Mouse (Mus musculus): ENCODE results near the gene Treml4. TPM values are rescaled to one million over a fixed set of nuclear protein-coding genes. Genes with fewer than 3 reads are reported as not detected.

Gene Treml4
- polyA plus RNA-seq, 1 experiment from 2014 or later = 0.20 TPM

DNA sequence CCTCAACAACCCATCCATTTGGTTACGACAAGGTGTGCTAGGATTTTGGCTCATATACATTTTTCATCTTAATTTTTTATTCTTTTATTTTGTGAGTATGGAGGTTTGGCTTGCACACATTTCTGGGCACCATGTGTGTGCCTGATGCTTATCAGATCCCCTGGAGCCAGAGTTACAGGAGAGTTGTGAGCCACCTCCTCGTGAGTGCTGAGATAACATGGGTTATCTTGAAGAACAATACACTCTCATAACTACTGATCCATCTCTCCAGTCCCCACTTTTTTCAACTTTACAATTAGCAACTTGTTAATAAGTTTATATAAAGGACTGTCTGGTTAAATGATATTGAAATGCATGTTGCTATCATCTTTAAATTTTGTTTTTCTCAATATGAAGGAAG, 57.2 kb downstream of the Treml4 start:
- no peaks in the 10 kb centered on the region for H3K4me1 ChIP-seq
- no peak overlapping the region for H3K27ac ChIP-seq (replicated peaks)
- WGBS = 85% methylated on average over 2 of the region's 2 CpGs
- H3K36me3 ChIP-seq = no peaks in the 10 kb centered on the region
- H3K4me3 ChIP-seq = no peak overlapping the region
- H3K27me3 ChIP-seq (ENCODE audit: low read depth, poor library complexity, severe bottlenecking) = no peaks in the 10 kb centered on the region
- H3K9me3 ChIP-seq (replicated peaks) = no peaks in the 10 kb centered on the region
- DNase-seq (ENCODE audit: low spot score) = no peak

DNA sequence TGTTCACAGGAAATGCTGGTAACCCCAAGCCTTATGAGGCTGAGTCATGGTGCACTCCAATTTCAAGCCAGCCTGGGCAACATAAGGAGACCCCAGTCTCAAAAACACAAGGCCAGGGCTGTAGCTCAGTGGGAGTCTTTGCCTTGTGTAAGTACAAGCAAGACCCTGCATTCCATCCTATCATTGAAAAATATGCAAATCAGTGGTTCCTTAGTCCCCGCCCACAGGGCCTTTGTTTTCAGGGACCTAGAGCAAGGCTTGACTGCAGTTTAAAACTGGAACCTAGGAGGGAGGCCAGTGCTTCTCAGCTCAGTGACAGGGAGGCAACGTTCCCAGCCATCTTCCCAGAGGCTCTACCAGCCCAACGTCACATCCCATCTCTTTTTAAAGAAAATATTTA, 59.1 kb downstream of the Treml4 start:
- no peaks in the 10 kb centered on the region for H3K27me3 ChIP-seq (ENCODE audit: low read depth, poor library complexity, severe bottlenecking)
- no peaks in the 10 kb centered on the region for H3K9me3 ChIP-seq (replicated peaks)
- H3K4me1 ChIP-seq = no peaks in the 10 kb centered on the region; the same call in 1 of the 2 replicates
- no peak for DNase-seq (ENCODE audit: low spot score)
- H3K27ac ChIP-seq (replicated peaks) = no peak overlapping the region
- H3K36me3 ChIP-seq = no peaks in the 10 kb centered on the region
- 73% methylated on average over 3 of the region's 3 CpGs for WGBS
- H3K4me3 ChIP-seq = no peak overlapping the region

DNA sequence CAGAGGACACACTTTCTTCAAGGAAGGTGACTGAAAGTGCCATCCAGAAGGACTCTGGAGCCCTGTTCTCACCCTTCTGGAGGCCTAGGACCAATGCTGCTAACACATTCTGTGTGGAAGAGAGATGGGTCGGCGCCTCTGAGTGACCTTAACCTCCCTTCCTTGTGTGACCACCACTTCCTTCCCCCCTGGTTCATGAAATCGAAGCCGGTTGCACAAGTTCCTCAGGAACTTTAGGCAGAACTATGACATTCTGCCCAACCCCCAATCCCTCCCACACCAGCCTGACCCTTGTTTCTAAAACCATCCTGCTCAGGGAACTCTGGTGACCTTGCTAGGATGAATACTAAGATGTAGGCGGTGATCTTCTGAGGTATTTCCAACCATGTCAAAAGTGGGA, 60.2 kb downstream of the Treml4 start:
- Histone ChIP-seq H3K36me3 (no peaks in the 10 kb centered on the region), H3K27me3 (ENCODE audit: low read depth, poor library complexity, severe bottlenecking) (no peaks in the 10 kb centered on the region), H3K4me3 (no peak overlapping the region), H3K27ac (replicated peaks) (no peak overlapping the region), H3K9me3 (replicated peaks) (no peaks in the 10 kb centered on the region), H3K4me1 (no peaks in the 10 kb centered on the region; the same call in 1 of the 2 replicates)
- no peak for DNase-seq (ENCODE audit: low spot score)
- WGBS = 90% methylated on average over 5 of the region's 5 CpGs

Other genes with a start within 250 kb of the Treml4 start
- gene 1700122O11Rik, start 226.0 kb upstream of the Treml4 start, polyA plus RNA-seq (2016; fragmentation: Nextera tagmentation; extraction: Ambion mirVana) = not detected in 2 replicates
- not detected in 2 replicates for gene 1700067P10Rik, start 175.0 kb upstream of the Treml4 start, polyA plus RNA-seq (2016; fragmentation: Nextera tagmentation; extraction: Ambion mirVana)
- gene 9830107B12Rik, start 118.0 kb upstream of the Treml4 start, polyA plus RNA-seq (2016; fragmentation: Nextera tagmentation; extraction: Ambion mirVana) = not detected in 2 replicates
- not detected in 2 replicates for gene A530064D06Rik, start 97.0 kb upstream of the Treml4 start, polyA plus RNA-seq (2016; fragmentation: Nextera tagmentation; extraction: Ambion mirVana)
- gene Trem1, start 31.5 kb upstream of the Treml4 start, polyA plus RNA-seq (2016; fragmentation: Nextera tagmentation; extraction: Ambion mirVana) = not detected in 2 replicates
- not detected in 2 replicates for gene Trem3, start 16.5 kb upstream of the Treml4 start, polyA plus RNA-seq (2016; fragmentation: Nextera tagmentation; extraction: Ambion mirVana)
- gene Treml2, start 35.2 kb downstream of the Treml4 start, polyA plus RNA-seq (2016; fragmentation: Nextera tagmentation; extraction: Ambion mirVana) = 0.24 and 0.53 TPM in 2 replicates
- gene B430306N03Rik, start 51.8 kb downstream of the Treml4 start, polyA plus RNA-seq (2016; fragmentation: Nextera tagmentation; extraction: Ambion mirVana) = 0.06 TPM in 1 of 2 replicates, not detected in the other
- gene Trem2, start 82.1 kb downstream of the Treml4 start, polyA plus RNA-seq (2016; fragmentation: Nextera tagmentation; extraction: Ambion mirVana) = 1.7 and 2.3 TPM in 2 replicates
- 2.0 and 2.7 TPM in 2 replicates for gene Treml1, start 95.6 kb downstream of the Treml4 start, polyA plus RNA-seq (2016; fragmentation: Nextera tagmentation; extraction: Ambion mirVana)
- 15.8 and 16.3 TPM in 2 replicates for gene Nfya, start 145.6 kb downstream of the Treml4 start, polyA plus RNA-seq (2016; fragmentation: Nextera tagmentation; extraction: Ambion mirVana)
- 102 and 113 TPM in 2 replicates for gene Oard1, start 145.7 kb downstream of the Treml4 start, polyA plus RNA-seq (2016; fragmentation: Nextera tagmentation; extraction: Ambion mirVana)
- gene Apobec2, start 168.6 kb downstream of the Treml4 start, polyA plus RNA-seq (2016; fragmentation: Nextera tagmentation; extraction: Ambion mirVana) = 1.1 and 1.3 TPM in 2 replicates
- 0.43 TPM in 1 of 2 replicates, not detected in the other for gene Tspo2, start 187.2 kb downstream of the Treml4 start, polyA plus RNA-seq (2016; fragmentation: Nextera tagmentation; extraction: Ambion mirVana)
- gene Unc5cl, start 190.6 kb downstream of the Treml4 start, polyA plus RNA-seq (2016; fragmentation: Nextera tagmentation; extraction: Ambion mirVana) = 0.21 TPM in 1 of 2 replicates, not detected in the other